Mouse (Mus musculus): ENCODE data around the gene Flvcr1. TPM values are rescaled to one million over a fixed set of nuclear protein-coding genes. Genes with fewer than 3 reads are reported as not detected.

Flvcr1 gene
- polyA plus RNA-seq, 1 experiment from 2014 or later, result 8.6 TPM

- Histone ChIP-seq H3K4me3 (peak overlapping the region; percentile 85), H3K27ac (replicated peaks) (peak overlapping the region; percentile 96), H3K36me3 (peaks cover 27% of the 10 kb centered on the region), H3K27me3 (ENCODE audit: low read depth, poor library complexity, severe bottlenecking) (no peaks in the 10 kb centered on the region), H3K9me3 (replicated peaks) (no peaks in the 10 kb centered on the region), H3K4me1 (peaks cover 26% of the 10 kb centered on the region)
- DNase-seq (ENCODE audit: low spot score), result no peak
- WGBS, result 7% methylated on average over 15 of the region's 15 CpGs
Measured at GRCm38 (mm10) chr1:191062241-191062780, 36.4 kb upstream of the Flvcr1 start.

GRCm38 (mm10) chr1:191057461-191057860 is 31.5 kb upstream of the Flvcr1 start:
- Histone ChIP-seq H3K9me3 (replicated peaks) (no peaks in the 10 kb centered on the region), H3K27ac (replicated peaks) (no peak overlapping the region), H3K4me3 (no peak overlapping the region), H3K27me3 (ENCODE audit: low read depth, poor library complexity, severe bottlenecking) (no peaks in the 10 kb centered on the region), H3K4me1 (peaks cover 8% of the 10 kb centered on the region), H3K36me3 (no peaks in the 10 kb centered on the region)
- DNase-seq (ENCODE audit: low spot score), result no peak
- WGBS, result 62% methylated on average over 3 of the region's 3 CpGs

GRCm38 (mm10) chr1:191055533-191055873 is 29.5 kb upstream of the Flvcr1 start:
- 69% methylated on average over 2 of the region's 2 CpGs for WGBS
- no peaks in the 10 kb centered on the region for H3K27me3 ChIP-seq (ENCODE audit: low read depth, poor library complexity, severe bottlenecking)
- no peak for DNase-seq (ENCODE audit: low spot score)
- H3K27ac ChIP-seq (replicated peaks), result no peak overlapping the region
- H3K4me1 ChIP-seq, result no peaks in the 10 kb centered on the region
- no peaks in the 10 kb centered on the region for H3K36me3 ChIP-seq
- H3K9me3 ChIP-seq (replicated peaks), result no peaks in the 10 kb centered on the region
- H3K4me3 ChIP-seq, result no peak overlapping the region

- no peaks in the 10 kb centered on the region for H3K27me3 ChIP-seq (ENCODE audit: low read depth, poor library complexity, severe bottlenecking)
- H3K36me3 ChIP-seq, result no peaks in the 10 kb centered on the region
- no peaks in the 10 kb centered on the region for H3K9me3 ChIP-seq (replicated peaks)
- WGBS, result 75% methylated on average over 8 of the region's 8 CpGs
- H3K27ac ChIP-seq (replicated peaks), result no peak overlapping the region
- H3K4me3 ChIP-seq, result no peak overlapping the region
- no peak for DNase-seq (ENCODE audit: low spot score)
- no peaks in the 10 kb centered on the region for H3K4me1 ChIP-seq
Measured at GRCm38 (mm10) chr1:191054870-191055532, 29.0 kb upstream of the Flvcr1 start.

- no peak for DNase-seq (ENCODE audit: low spot score)
- 95% methylated on average over 3 of the region's 3 CpGs for WGBS
- no peak overlapping the region for H3K4me3 ChIP-seq
Measured at GRCm38 (mm10) chr1:191053555-191053954, 27.6 kb upstream of the Flvcr1 start.

GRCm38 (mm10) chr1:191046231-191046824 is 20.4 kb upstream of the Flvcr1 start:
- no peaks in the 10 kb centered on the region for H3K9me3 ChIP-seq (replicated peaks)
- no peaks in the 10 kb centered on the region for H3K27me3 ChIP-seq (ENCODE audit: low read depth, poor library complexity, severe bottlenecking)
- H3K36me3 ChIP-seq, result no peaks in the 10 kb centered on the region
- no peak for DNase-seq (ENCODE audit: low spot score)
- H3K27ac ChIP-seq (replicated peaks), result no peak overlapping the region
- no peak overlapping the region for H3K4me3 ChIP-seq
- H3K4me1 ChIP-seq, result no peaks in the 10 kb centered on the region
- 78% methylated on average over 7 of the region's 7 CpGs for WGBS

More at GRCm38 (mm10) chr1:191053555-191053954, 27.6 kb upstream of the Flvcr1 start:
- no peaks in the 10 kb centered on the region for H3K9me3 ChIP-seq (replicated peaks)
- H3K4me1 ChIP-seq, result no peaks in the 10 kb centered on the region
- H3K36me3 ChIP-seq, result no peaks in the 10 kb centered on the region
- no peak overlapping the region for H3K27ac ChIP-seq (replicated peaks)
- no peaks in the 10 kb centered on the region for H3K27me3 ChIP-seq (ENCODE audit: low read depth, poor library complexity, severe bottlenecking)

GRCm38 (mm10) chr1:191045264-191045663 is 19.3 kb upstream of the Flvcr1 start:
- no peaks in the 10 kb centered on the region for H3K4me1 ChIP-seq
- H3K27me3 ChIP-seq (ENCODE audit: low read depth, poor library complexity, severe bottlenecking), result no peaks in the 10 kb centered on the region
- H3K4me3 ChIP-seq, result no peak overlapping the region
- no peak overlapping the region for H3K27ac ChIP-seq (replicated peaks)
- no peaks in the 10 kb centered on the region for H3K9me3 ChIP-seq (replicated peaks)
- 96% methylated on average over 2 of the region's 2 CpGs for WGBS
- no peak for DNase-seq (ENCODE audit: low spot score)
- no peaks in the 10 kb centered on the region for H3K36me3 ChIP-seq

GRCm38 (mm10) chr1:191042688-191043087 is 16.7 kb upstream of the Flvcr1 start:
- Histone ChIP-seq H3K4me3 (no peak overlapping the region), H3K27ac (replicated peaks) (no peak overlapping the region), H3K9me3 (replicated peaks) (no peaks in the 10 kb centered on the region), H3K36me3 (no peaks in the 10 kb centered on the region), H3K27me3 (ENCODE audit: low read depth, poor library complexity, severe bottlenecking) (no peaks in the 10 kb centered on the region), H3K4me1 (no peaks in the 10 kb centered on the region)
- 92% methylated on average over 3 of the region's 3 CpGs for WGBS
- DNase-seq (ENCODE audit: low spot score), result no peak

- Histone ChIP-seq H3K9me3 (replicated peaks) (no peaks in the 10 kb centered on the region), H3K4me1 (no peaks in the 10 kb centered on the region), H3K4me3 (no peak overlapping the region), H3K27ac (replicated peaks) (no peak overlapping the region), H3K36me3 (no peaks in the 10 kb centered on the region), H3K27me3 (ENCODE audit: low read depth, poor library complexity, severe bottlenecking) (no peaks in the 10 kb centered on the region)
- DNase-seq (ENCODE audit: low spot score), result no peak
- 87% methylated on average over 5 of the region's 5 CpGs for WGBS
Measured at GRCm38 (mm10) chr1:191042106-191042505, 16.1 kb upstream of the Flvcr1 start.

GRCm38 (mm10) chr1:191041352-191041751 is 15.4 kb upstream of the Flvcr1 start:
- Histone ChIP-seq H3K27ac (replicated peaks) (no peak overlapping the region), H3K27me3 (ENCODE audit: low read depth, poor library complexity, severe bottlenecking) (no peaks in the 10 kb centered on the region), H3K4me3 (no peak overlapping the region), H3K9me3 (replicated peaks) (no peaks in the 10 kb centered on the region), H3K4me1 (peaks cover 4% of the 10 kb centered on the region; the same call in 1 of the 2 replicates), H3K36me3 (no peaks in the 10 kb centered on the region)
- DNase-seq (ENCODE audit: low spot score), result no peak

- WGBS, result 94% methylated on average over 4 of the region's 4 CpGs
- H3K4me3 ChIP-seq, result no peak overlapping the region
- no peak for DNase-seq (ENCODE audit: low spot score)
- H3K4me1 ChIP-seq, result peaks cover 12% of the 10 kb centered on the region
- H3K9me3 ChIP-seq (replicated peaks), result no peaks in the 10 kb centered on the region
- H3K36me3 ChIP-seq, result no peaks in the 10 kb centered on the region
- no peak overlapping the region for H3K27ac ChIP-seq (replicated peaks)
- H3K27me3 ChIP-seq (ENCODE audit: low read depth, poor library complexity, severe bottlenecking), result no peaks in the 10 kb centered on the region
Measured at GRCm38 (mm10) chr1:191037999-191038398, 12.0 kb upstream of the Flvcr1 start.

GRCm38 (mm10) chr1:191036554-191037334 is 10.8 kb upstream of the Flvcr1 start, which contains the start of gene Spata45:
Spata45 (plus strand) TSS chr1:191036639.
- DNase-seq (ENCODE audit: low spot score), result no peak
- no peaks in the 10 kb centered on the region for H3K9me3 ChIP-seq (replicated peaks)
- no peaks in the 10 kb centered on the region for H3K27me3 ChIP-seq (ENCODE audit: low read depth, poor library complexity, severe bottlenecking)
- 82% methylated on average over 6 of the region's 6 CpGs for WGBS
- H3K36me3 ChIP-seq, result no peaks in the 10 kb centered on the region
- no peak within 1 kb of the TSS for H3K27ac ChIP-seq (replicated peaks)
- H3K4me3 ChIP-seq, result no peak within 1 kb of the TSS
- peaks cover 12% of the 10 kb centered on the region for H3K4me1 ChIP-seq

- Histone ChIP-seq H3K27me3 (ENCODE audit: low read depth, poor library complexity, severe bottlenecking) (no peaks in the 10 kb centered on the region), H3K27ac (replicated peaks) (no peak overlapping the region), H3K4me1 (peaks cover 12% of the 10 kb centered on the region), H3K4me3 (no peak overlapping the region), H3K36me3 (no peaks in the 10 kb centered on the region), H3K9me3 (replicated peaks) (no peaks in the 10 kb centered on the region)
- 26% methylated on average over 4 of the region's 4 CpGs for WGBS
- DNase-seq (ENCODE audit: low spot score), result peak; percentile 28
Measured at GRCm38 (mm10) chr1:191035649-191036048, 9.7 kb upstream of the Flvcr1 start.
